Mouse (Mus musculus) intestine, embryonic 16.5 days (tissue): ENCODE results near the gene Gm9958. TPM values are rescaled to one million over a fixed set of nuclear protein-coding genes. Genes with fewer than 3 reads are reported as not detected.

Experiments
- ATAC-seq: fragments of 200-750 bp; cut with Nextera tagmentation; 2 replicates; pipeline ENCODE4 v1.8.0; 2017; ENCODE audit warnings: moderate TSS enrichment, moderate library complexity
- H3K27ac ChIP-seq: fragments of 300-500 bp; sonication (generic); 2 replicates; pipeline ENCODE4 v1.5.1; 2014; ENCODE audit warnings: mild to moderate bottlenecking, low read length
- H3K27me3 ChIP-seq: fragments of 300-500 bp; sonication (generic); replicated peaks from 2 replicates; pipeline ENCODE4 v1.6.1; 2014; ENCODE audit warnings: low read length, control low read depth, mixed read lengths; ENCODE audit not compliant: control insufficient read depth, insufficient read depth
- H3K36me3 ChIP-seq: fragments of 300-500 bp; sonication (generic); 2 replicates; pipeline ENCODE4 v1.6.1; 2014; ENCODE audit warnings: low read length, control low read depth; ENCODE audit not compliant: control insufficient read depth, insufficient read depth
- H3K4me1 ChIP-seq: fragments of 300-500 bp; sonication (generic); 2 replicates; pipeline ENCODE4 v1.6.1; 2014; ENCODE audit warnings: low read length, control low read depth, mixed read lengths; ENCODE audit not compliant: control insufficient read depth, insufficient read depth
- H3K4me2 ChIP-seq: fragments of 300-500 bp; sonication (generic); 2 replicates; pipeline ENCODE4 v1.6.1; 2014; ENCODE audit warnings: low read depth, low read length, control low read depth
- H3K4me3 ChIP-seq: fragments of 300-500 bp; sonication (generic); 2 replicates; pipeline ENCODE4 v1.5.1; 2014; ENCODE audit warnings: mild to moderate bottlenecking, low read length
- H3K9ac ChIP-seq: fragments of 300-500 bp; sonication (generic); 2 replicates; pipeline ENCODE4 v1.6.1; 2014; ENCODE audit warnings: low read depth, low read length
- H3K9me3 ChIP-seq: fragments of 300-500 bp; sonication (generic); 2 replicates; pipeline ENCODE4 v1.6.1; 2016; ENCODE audit warnings: low read length, control low read depth; ENCODE audit not compliant: control insufficient read depth
- WGBS: fragments of 180-500 bp; shearing (Covaris S2); extraction: QIAGEN DNeasy Blood & Tissue Kit; methylation state at CpG from one replicate; pipeline ENCODE4 v1.1.7; 2014; 5-methylcytosine and 5-hydroxymethylcytosine counted together
- polyA plus RNA-seq: library from polyadenylated mRNA; unstranded; fragments of >200 nt; fragmentation: Nextera tagmentation; extraction: Ambion mirVana; gene quantifications from 2 replicates; pipeline ENCODE4 v1.2.1, GENCODE M21; 2015

Gene Gm9958
- polyA plus RNA-seq, 1 experiment from 2014 or later: 6.3 TPM

- no peaks in the 10 kb centered on the region for H3K36me3 ChIP-seq
- no peak overlapping the region for H3K4me2 ChIP-seq
- no peak overlapping the region for H3K9ac ChIP-seq
- no peak for ATAC-seq
- no peaks in the 10 kb centered on the region for H3K4me1 ChIP-seq
- no peak overlapping the region for H3K27ac ChIP-seq
- no peak overlapping the region for H3K4me3 ChIP-seq
- no peaks in the 10 kb centered on the region for H3K9me3 ChIP-seq
- H3K27me3 ChIP-seq: no peaks in the 10 kb centered on the region
- 77% methylated on average over 4 of the region's 4 CpGs for WGBS
Observed at GRCm38 (mm10) chr5:90394322-90394721, 27.3 kb downstream of the Gm9958 start.

GRCm38 (mm10) chr5:90396817-90397216 lies 29.8 kb downstream of the Gm9958 start:
- Histone ChIP-seq H3K27ac (no peak overlapping the region), H3K9ac (no peak overlapping the region), H3K9me3 (no peaks in the 10 kb centered on the region), H3K27me3 (no peaks in the 10 kb centered on the region), H3K4me3 (no peak overlapping the region), H3K4me1 (no peaks in the 10 kb centered on the region), H3K4me2 (no peak overlapping the region), H3K36me3 (no peaks in the 10 kb centered on the region)
- ATAC-seq: no peak
- 85% methylated on average over 4 of the region's 4 CpGs for WGBS

GRCm38 (mm10) chr5:90405210-90405609 lies 38.2 kb downstream of the Gm9958 start:
- no peak overlapping the region for H3K4me2 ChIP-seq
- 71% methylated on average over 4 of the region's 4 CpGs for WGBS
- no peak for ATAC-seq

DNA sequence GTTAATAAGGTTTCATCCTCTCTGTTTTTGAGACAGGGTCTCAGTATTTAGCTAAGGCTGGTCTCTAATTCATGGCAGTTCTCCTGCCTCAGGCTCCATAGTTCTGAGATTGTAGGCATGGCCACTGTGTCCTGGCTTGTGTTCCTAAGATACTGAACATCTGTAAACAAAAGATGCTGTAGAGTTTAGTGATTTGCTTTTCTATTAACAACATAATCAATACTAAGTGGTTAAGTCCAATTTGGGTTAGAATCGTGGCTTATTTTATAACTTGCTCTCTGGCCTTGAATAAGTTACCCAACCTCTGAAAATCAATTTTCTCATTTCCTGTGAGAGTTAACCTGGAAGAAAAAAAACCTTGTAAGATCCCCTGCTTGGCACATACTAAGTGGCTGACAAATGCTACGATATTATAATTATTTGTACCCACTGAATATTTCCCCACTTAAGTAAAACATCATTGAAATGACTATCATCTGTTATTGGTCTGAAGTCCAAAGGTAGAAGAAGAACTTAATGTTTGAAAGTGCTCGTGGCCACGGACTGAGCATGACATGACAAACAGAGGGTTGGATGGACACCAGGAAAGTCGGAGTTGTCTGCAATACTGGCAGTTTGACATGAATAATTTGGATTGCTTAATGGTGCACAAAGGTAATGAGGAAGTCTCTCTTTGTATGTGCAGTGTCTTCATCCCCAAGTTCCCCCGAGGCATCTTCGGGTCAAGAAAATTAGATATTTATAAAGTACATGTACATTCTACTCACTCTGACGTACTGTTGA lies 47.3 kb downstream of the Gm9958 start:
- no peaks in the 10 kb centered on the region for H3K36me3 ChIP-seq
- H3K27me3 ChIP-seq: no peaks in the 10 kb centered on the region
- H3K4me3 ChIP-seq: no peak overlapping the region
- no peak overlapping the region for H3K9ac ChIP-seq
- no peak overlapping the region for H3K27ac ChIP-seq
- ATAC-seq: no peak
- no peak overlapping the region for H3K4me2 ChIP-seq
- H3K4me1 ChIP-seq: peaks cover 4% of the 10 kb centered on the region; the same call in 1 of the 2 replicates
- 60% methylated on average over 8 of the region's 8 CpGs for WGBS
- H3K9me3 ChIP-seq: no peaks in the 10 kb centered on the region

More at GRCm38 (mm10) chr5:90405210-90405609, 38.2 kb downstream of the Gm9958 start:
- H3K4me3 ChIP-seq: no peak overlapping the region
- no peaks in the 10 kb centered on the region for H3K4me1 ChIP-seq
- H3K27ac ChIP-seq: no peak overlapping the region
- H3K36me3 ChIP-seq: no peaks in the 10 kb centered on the region
- H3K9ac ChIP-seq: no peak overlapping the region
- no peaks in the 10 kb centered on the region for H3K27me3 ChIP-seq
- no peaks in the 10 kb centered on the region for H3K9me3 ChIP-seq

DNA sequence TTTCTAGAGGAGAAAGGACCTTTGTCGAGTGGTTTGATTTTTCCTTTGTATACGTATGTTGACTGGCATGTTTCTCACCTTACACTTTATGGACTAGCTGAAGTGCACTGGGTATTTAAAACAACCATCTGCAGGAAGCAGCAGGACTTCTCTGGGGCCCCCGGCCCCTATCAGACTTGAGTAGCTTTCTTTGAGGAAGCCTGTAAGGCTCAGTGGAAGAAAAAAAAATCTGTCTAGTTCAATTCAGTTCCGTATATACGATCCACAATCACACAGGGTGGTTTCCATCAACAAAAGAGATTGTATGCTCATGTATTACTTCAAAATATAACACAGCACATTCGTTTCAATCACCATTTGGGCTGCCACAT lies 47.9 kb downstream of the Gm9958 start:
- peaks cover 4% of the 10 kb centered on the region; the same call in 1 of the 2 replicates for H3K4me1 ChIP-seq
- WGBS: 30% methylated on average over 6 of the region's 6 CpGs
- ATAC-seq: no peak
- no peak overlapping the region for H3K27ac ChIP-seq
- H3K4me3 ChIP-seq: no peak overlapping the region
- H3K9ac ChIP-seq: no peak overlapping the region
- H3K4me2 ChIP-seq: no peak overlapping the region
- no peaks in the 10 kb centered on the region for H3K9me3 ChIP-seq
- H3K36me3 ChIP-seq: no peaks in the 10 kb centered on the region
- H3K27me3 ChIP-seq: no peaks in the 10 kb centered on the region

Other genes starting within 250 kb of the Gm9958 start
- gene Cox18, start 143.2 kb upstream of the Gm9958 start, polyA plus RNA-seq: 26.7 and 26.8 TPM in 2 replicates
- 16.1 and 17.8 TPM in 2 replicates for gene Ankrd17, start 627 bp upstream of the Gm9958 start, polyA plus RNA-seq
- gene Alb, start 93.7 kb downstream of the Gm9958 start, polyA plus RNA-seq: 40.3 and 106 TPM in 2 replicates
- gene Afp, start 123.5 kb downstream of the Gm9958 start, polyA plus RNA-seq: 221 and 328 TPM in 2 replicates
- gene Afm, start 151.7 kb downstream of the Gm9958 start, polyA plus RNA-seq: 11.9 and 13.5 TPM in 2 replicates
- 0.10 and 0.11 TPM in 2 replicates for gene 5830473C10Rik, start 193.9 kb downstream of the Gm9958 start, polyA plus RNA-seq